Mouse (Mus musculus) stomach, embryonic 14.5 days (tissue): ENCODE results near the gene Als2cl. TPM values are rescaled to one million over a fixed set of nuclear protein-coding genes. Genes with fewer than 3 reads are reported as not detected.

Experiments
- ATAC-seq: fragments of 200-750 bp; cut with Nextera tagmentation; 2 replicates; pipeline ENCODE4 v1.8.0; 2017; ENCODE audit warnings: low read depth, moderate TSS enrichment; ENCODE audit not compliant: insufficient number of reproducible peaks, insufficient read depth, low FRiP score
- H3K27ac ChIP-seq: fragments of 300-500 bp; sonication (generic); 2 replicates; pipeline ENCODE4 v1.5.1; 2014; ENCODE audit warnings: mild to moderate bottlenecking, low read length, moderate library complexity, mixed read lengths
- H3K27me3 ChIP-seq: fragments of 300-500 bp; sonication (generic); 2 replicates; pipeline ENCODE4 v1.6.1; 2014; ENCODE audit warnings: low read length, control low read depth, mixed read lengths; ENCODE audit not compliant: control insufficient read depth, insufficient read depth
- H3K36me3 ChIP-seq: fragments of 300-500 bp; sonication (generic); 2 replicates; pipeline ENCODE4 v1.6.1; 2014; ENCODE audit warnings: mild to moderate bottlenecking, control low read depth, low read length, moderate library complexity, mixed read lengths; ENCODE audit not compliant: control insufficient read depth, insufficient read depth
- H3K4me1 ChIP-seq: fragments of 300-500 bp; sonication (generic); 2 replicates; pipeline ENCODE4 v1.6.1; 2014; ENCODE audit warnings: low read length, control low read depth, mixed read lengths; ENCODE audit not compliant: control insufficient read depth, insufficient read depth
- H3K4me2 ChIP-seq: fragments of 300-500 bp; sonication (generic); replicated peaks from 2 replicates; pipeline ENCODE4 v1.6.1; 2014; ENCODE audit warnings: low read depth, low read length, control low read depth
- H3K4me3 ChIP-seq: fragments of 300-500 bp; sonication (generic); 2 replicates; pipeline ENCODE4 v1.5.1; 2014; ENCODE audit warnings: low read depth, low read length, control low read depth
- H3K9ac ChIP-seq: fragments of 300-500 bp; sonication (generic); replicated peaks from 2 replicates; pipeline ENCODE4 v1.6.1; 2014; ENCODE audit warnings: low read depth, mild to moderate bottlenecking, control low read depth, low read length, moderate library complexity, mixed read lengths
- H3K9me3 ChIP-seq: fragments of 300-500 bp; sonication (generic); 2 replicates; pipeline ENCODE4 v1.6.1; 2016; ENCODE audit warnings: low read depth, low read length, control low read depth; ENCODE audit not compliant: control insufficient read depth
- WGBS: fragments of 180-500 bp; shearing (Covaris S2); extraction: QIAGEN DNeasy Blood & Tissue Kit; methylation state at CpG from one replicate; pipeline ENCODE4 v1.1.7; 2014; 5-methylcytosine and 5-hydroxymethylcytosine counted together
- polyA plus RNA-seq: library from polyadenylated mRNA; unstranded; fragments of >200 nt; fragmentation: Nextera tagmentation; extraction: Ambion mirVana; gene quantifications from 2 replicates; pipeline ENCODE4 v1.2.1, GENCODE M21; 2014

Als2cl gene
- polyA plus RNA-seq, 1 experiment from 2014 or later: 5.8 TPM

DNA sequence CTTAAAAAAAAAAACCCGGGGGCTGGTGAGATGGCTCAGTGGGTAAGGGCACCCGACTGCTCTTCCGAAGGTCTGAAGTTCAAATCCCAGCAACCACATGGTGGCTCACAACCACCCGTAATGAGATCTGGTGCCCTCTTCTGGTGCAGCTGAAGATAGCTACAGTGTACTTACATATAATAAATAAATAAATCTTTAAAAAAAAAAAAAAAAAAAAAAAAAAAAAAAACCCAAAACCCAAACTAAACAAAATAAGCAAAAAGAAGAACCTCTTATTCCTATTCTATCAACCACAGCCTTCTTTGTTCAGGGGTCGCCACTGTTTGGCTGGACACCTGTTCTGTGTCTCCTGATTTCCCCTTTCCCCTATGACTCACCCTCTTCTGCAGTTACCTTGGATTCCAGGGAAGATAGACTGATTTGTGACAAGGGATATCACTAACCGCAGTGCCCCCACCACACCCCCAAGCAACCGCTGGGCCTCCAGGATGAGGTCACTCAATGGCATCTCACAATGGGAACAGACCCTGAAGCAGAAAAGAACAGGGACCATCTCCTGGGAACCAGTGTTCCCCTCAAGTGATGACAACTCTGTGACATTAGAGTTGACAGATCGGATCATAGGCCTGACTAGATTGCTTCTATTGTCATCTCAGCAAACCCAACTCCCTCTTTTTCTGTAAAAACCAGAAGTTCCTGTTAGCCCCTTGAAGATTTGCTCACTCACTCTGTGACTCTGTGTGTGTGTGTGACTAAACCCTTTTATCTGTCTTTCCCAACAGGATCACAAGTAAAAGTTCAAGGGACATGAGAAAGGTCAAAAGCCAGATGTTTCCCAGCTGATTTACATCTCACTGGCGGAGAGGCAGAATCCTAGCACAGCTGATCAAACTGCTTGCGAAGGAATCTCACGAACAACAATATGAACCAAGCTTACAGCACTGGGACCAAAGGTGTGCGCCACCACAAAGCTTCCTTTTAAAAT lies 58.1 kb downstream of the Als2cl start:
- ATAC-seq: no peak
- Histone ChIP-seq H3K36me3 (no peaks in the 10 kb centered on the region), H3K27ac (no peak overlapping the region), H3K4me3 (no peak overlapping the region), H3K9ac (no peak overlapping the region), H3K27me3 (no peaks in the 10 kb centered on the region), H3K4me1 (no peaks in the 10 kb centered on the region), H3K9me3 (no peaks in the 10 kb centered on the region), H3K4me2 (no peak overlapping the region)
- 71% methylated on average over 12 of the region's 12 CpGs for WGBS

DNA sequence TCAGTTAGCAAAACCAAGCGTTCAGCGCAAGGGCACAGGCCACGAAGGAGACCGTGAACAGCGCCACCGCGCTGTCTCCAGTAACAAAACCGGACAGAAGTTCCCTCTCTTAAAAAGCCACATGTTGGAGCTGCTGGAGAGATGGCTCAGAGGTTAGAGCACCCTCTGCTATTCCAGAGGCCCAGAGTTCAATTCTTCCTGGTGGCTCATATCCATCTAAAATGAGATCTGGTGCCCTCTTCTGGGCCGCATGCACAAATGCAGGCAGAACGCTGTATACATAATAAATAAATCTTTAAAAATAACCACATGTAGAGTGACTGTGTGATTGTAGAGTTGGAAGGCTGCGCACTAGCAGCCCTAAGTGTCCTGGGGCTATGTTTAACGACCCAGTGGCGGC lies 64.6 kb downstream of the Als2cl start:
- no peak for ATAC-seq
- 28% methylated on average over 13 of the region's 13 CpGs for WGBS
- Histone ChIP-seq H3K9ac (no peak overlapping the region), H3K27ac (no peak overlapping the region), H3K36me3 (no peaks in the 10 kb centered on the region), H3K4me2 (no peak overlapping the region), H3K4me3 (no peak overlapping the region), H3K27me3 (peaks cover 21% of the 10 kb centered on the region), H3K4me1 (0 out of 2 replicates have a peak, but pooled peaks cover 5% of the 10 kb centered on the region), H3K9me3 (no peaks in the 10 kb centered on the region)

DNA sequence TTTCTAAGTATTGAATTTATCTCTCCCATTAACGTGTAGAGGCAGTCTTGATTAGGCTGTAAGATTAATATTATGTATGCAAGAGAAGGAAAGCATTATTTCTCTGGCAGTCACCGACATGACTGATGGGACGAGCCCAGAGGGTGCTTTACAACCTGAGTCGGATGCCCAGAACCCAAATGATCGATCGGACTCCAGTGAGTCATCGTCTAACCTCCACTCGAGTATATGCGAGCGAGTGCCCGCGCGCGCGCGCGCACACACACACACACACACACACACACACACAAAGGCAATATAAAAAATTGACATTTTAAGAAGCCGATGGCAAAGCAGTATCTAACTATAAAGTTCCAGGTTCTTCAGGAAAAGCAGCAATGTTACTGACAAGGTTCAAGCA lies 65.7 kb downstream of the Als2cl start:
- ATAC-seq: no peak
- no peak overlapping the region for H3K4me3 ChIP-seq
- 0 out of 2 replicates have a peak, but pooled peaks cover 5% of the 10 kb centered on the region for H3K4me1 ChIP-seq
- WGBS: 3% methylated on average over 18 of the region's 18 CpGs
- no peak overlapping the region for H3K9ac ChIP-seq
- no peaks in the 10 kb centered on the region for H3K36me3 ChIP-seq
- H3K27ac ChIP-seq: no peak overlapping the region
- H3K4me2 ChIP-seq: no peak overlapping the region
- H3K9me3 ChIP-seq: no peaks in the 10 kb centered on the region
- H3K27me3 ChIP-seq: peaks cover 21% of the 10 kb centered on the region

DNA sequence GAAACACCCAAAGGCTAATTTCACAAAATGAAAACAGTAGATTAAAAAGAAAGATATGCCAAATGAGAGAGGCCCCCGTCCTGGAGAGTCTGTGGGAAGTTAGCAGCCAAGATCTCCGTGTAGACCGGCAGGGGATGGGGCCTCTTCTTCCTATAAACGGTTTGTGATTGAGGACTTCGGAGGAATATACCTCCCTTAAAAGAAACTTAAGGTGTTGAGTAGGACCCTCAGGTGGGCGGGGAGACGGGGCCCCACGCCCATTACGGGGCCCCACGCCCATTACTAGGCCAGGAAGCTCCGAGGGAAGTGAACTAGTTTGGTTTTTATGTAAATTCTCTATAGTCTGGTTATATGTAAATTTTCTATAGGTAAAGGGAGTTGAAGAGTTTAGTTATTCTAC lies 66.3 kb downstream of the Als2cl start, which contains the start of gene Tdgf1:
Gene Tdgf1 (minus strand): TSS at position 233 of the 400 bp plus-strand sequence.
- WGBS: 9% methylated on average over 11 of the region's 11 CpGs
- Histone ChIP-seq H3K9ac (no peak within 1 kb of the TSS), H3K4me1 (0 out of 2 replicates have a peak, but pooled peaks cover 5% of the 10 kb centered on the region), H3K36me3 (no peaks in the 10 kb centered on the region), H3K4me2 (no peak within 1 kb of the TSS), H3K9me3 (no peaks in the 10 kb centered on the region), H3K27ac (no peak within 1 kb of the TSS), H3K4me3 (no peak within 1 kb of the TSS), H3K27me3 (peaks cover 21% of the 10 kb centered on the region)
- no peak for ATAC-seq

DNA sequence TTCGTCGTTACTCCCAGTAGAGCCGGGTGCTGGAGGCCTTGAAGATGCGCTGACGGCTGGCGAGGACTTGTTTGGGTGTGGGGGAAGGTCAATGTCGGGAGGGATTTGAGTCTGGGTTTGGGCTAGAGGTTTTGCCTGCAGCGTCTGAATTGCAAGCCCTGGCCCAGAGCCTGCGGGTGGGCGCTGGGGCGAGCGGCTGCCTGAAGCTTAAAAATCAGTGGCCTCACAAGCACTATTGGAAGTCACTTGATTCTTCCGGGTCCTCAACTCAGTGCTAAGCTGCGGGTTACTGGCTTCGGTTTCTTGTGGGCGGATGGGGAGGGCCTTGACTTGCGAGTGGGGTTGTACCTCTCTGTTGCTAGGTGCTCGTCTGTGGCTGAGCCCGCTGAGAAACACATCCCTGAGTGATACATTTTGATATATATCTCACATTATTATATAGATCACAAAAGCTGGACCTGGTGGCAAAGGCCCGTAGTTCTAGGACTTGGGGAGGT lies 66.9 kb downstream of the Als2cl start:
- Histone ChIP-seq H3K36me3 (no peaks in the 10 kb centered on the region), H3K27ac (no peak overlapping the region), H3K9ac (no peak overlapping the region), H3K9me3 (no peaks in the 10 kb centered on the region), H3K4me1 (0 out of 2 replicates have a peak, but pooled peaks cover 5% of the 10 kb centered on the region), H3K4me3 (no peak overlapping the region), H3K27me3 (peaks cover 21% of the 10 kb centered on the region), H3K4me2 (no peak overlapping the region)
- WGBS: 17% methylated on average over 20 of the region's 20 CpGs
- no peak for ATAC-seq

DNA sequence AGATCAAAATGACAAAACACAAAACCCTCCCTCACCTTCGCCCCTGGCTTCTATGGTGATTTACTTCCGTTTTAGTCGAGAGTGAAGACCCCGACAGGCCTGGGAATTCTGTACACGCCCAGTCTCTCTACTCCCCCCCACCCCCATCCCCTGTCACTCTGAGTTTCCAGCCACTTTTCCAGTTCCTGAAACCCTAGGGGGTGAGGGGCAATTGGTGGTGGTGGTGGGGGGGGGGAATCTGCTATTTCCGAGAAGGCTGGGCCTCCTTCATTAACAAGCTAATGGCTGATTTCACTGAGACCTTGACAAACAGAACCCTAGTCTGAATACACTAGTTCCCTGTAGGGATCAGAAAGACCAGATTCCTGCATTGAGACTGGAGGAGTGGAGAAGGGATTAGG lies 67.6 kb downstream of the Als2cl start:
- WGBS: 19% methylated on average over 6 of the region's 6 CpGs
- 0 out of 2 replicates have a peak, but pooled peaks cover 5% of the 10 kb centered on the region for H3K4me1 ChIP-seq
- no peaks in the 10 kb centered on the region for H3K9me3 ChIP-seq
- no peak overlapping the region for H3K4me3 ChIP-seq
- H3K27me3 ChIP-seq: peaks cover 21% of the 10 kb centered on the region
- H3K9ac ChIP-seq: no peak overlapping the region
- ATAC-seq: no peak
- no peak overlapping the region for H3K27ac ChIP-seq
- H3K36me3 ChIP-seq: no peaks in the 10 kb centered on the region
- H3K4me2 ChIP-seq: no peak overlapping the region

DNA sequence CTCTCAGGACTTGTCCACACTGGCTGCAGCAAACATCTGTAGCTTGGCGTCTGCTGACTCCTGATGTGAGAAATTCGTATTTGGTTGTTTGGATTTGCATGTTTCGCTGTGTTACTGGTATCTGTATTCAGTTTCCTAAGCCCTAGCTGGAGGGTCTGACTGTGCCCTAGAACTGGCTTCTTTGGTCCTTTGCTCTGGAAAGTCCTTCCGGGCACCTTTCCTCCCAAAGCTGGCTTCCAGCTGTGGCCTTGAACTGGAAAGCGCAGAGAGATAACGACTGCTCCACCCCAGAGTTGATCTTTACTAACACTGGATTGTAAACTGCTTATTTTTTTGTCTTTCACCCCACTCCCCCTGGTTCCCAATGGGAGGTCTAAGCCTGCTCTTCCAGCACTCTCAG lies 68.2 kb downstream of the Als2cl start:
- 0 out of 2 replicates have a peak, but pooled peaks cover 5% of the 10 kb centered on the region for H3K4me1 ChIP-seq
- no peak overlapping the region for H3K27ac ChIP-seq
- H3K27me3 ChIP-seq: peaks cover 21% of the 10 kb centered on the region
- no peak for ATAC-seq
- H3K9me3 ChIP-seq: no peaks in the 10 kb centered on the region
- no peak overlapping the region for H3K4me3 ChIP-seq
- WGBS: 48% methylated on average over 6 of the region's 6 CpGs
- H3K9ac ChIP-seq: no peak overlapping the region
- H3K4me2 ChIP-seq: no peak overlapping the region
- H3K36me3 ChIP-seq: no peaks in the 10 kb centered on the region

DNA sequence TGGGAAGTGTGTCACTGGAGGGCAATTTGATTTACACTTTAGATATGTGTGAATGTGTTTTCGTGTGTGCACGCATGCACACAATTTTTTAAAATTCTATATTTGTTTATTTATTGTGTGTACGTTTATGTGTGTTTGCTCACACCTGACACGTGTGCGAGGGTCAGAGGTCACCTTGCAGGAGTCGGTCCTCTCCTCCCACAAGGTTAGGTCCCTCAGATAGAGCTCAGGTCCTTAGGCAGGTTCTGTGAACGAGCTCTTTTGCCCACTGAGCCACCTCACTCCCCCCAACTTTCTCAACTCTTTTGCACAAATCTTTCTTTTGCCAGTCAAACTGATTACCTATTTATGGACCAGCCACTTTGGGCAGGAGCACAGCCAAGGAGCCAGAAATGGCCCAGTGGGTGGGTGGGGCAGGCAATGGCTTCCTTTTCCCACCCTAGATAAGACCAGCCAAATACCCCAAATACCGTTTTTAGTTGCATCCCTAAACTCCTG lies 69.2 kb downstream of the Als2cl start:
- WGBS: 56% methylated on average over 8 of the region's 8 CpGs
- peaks cover 21% of the 10 kb centered on the region for H3K27me3 ChIP-seq
- H3K36me3 ChIP-seq: no peaks in the 10 kb centered on the region
- H3K9me3 ChIP-seq: no peaks in the 10 kb centered on the region
- H3K27ac ChIP-seq: no peak overlapping the region
- no peak overlapping the region for H3K4me3 ChIP-seq
- no peak overlapping the region for H3K4me2 ChIP-seq
- no peak overlapping the region for H3K9ac ChIP-seq
- 0 out of 2 replicates have a peak, but pooled peaks cover 5% of the 10 kb centered on the region for H3K4me1 ChIP-seq
- no peak for ATAC-seq
